Mouse (Mus musculus) A20 (cell line): ENCODE results near the gene Bcat1.

Experiments
- DNase-seq: peaks from one replicate; pipeline ENCODE4 v3.0.0-alpha.2; 2011; ENCODE audit warnings: low read depth, low spot score

Bcat1 gene

DNA sequence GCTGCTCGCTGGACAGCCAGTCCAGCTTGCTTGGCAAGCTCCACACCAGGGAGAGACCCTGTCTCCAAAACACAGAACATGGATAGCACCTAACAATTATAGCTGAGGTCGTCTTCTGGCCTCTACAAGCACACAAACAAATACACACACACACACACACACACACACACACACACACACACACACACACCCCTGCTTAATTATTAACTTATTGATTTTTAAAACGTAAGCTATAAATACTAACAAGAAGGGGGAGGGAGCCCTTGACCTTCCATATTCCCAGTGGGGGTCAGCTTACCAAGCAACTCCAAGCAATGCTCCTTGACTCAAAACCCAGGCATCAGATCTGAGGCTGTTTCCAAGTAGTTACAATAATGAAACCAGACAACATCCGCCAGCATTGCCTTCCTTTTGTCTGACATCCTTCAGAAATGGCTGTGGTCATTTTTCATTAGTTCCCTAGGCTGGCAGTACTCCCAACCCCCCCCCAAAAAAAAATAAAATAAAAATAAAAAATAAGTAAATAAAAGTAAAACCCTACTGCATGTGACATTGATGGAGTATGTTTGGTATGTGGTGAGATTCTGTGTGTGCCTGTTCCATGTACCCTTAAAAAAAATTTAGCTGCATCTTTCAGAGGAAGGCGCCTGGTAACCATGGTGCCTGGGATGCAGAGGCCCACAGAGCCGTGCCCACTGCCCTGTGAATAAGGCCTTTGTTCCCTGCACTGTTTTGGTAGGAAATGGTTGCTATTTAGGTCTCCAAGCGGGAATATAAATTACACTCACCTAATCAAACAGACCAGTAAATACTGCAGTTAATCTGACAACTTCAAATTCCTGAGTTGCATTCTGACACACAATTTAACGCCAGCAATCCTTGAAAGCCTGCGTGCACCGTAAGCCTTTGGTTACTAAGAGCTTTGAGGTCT, 131.3 kb downstream of the Bcat1 start:
- DNase-seq, result no peak
